8 mouse cellular contexts compared by ENCODE assay signal in genomic region chr4:8238560-8239305, GRCm38 (mm10). TPM values are rescaled to one million over a fixed set of nuclear protein-coding genes. Genes with fewer than 3 reads are reported as not detected.
DNase-seq lines count a peak whose midpoint lies in the region; ATAC-seq and TF ChIP-seq lines count a peak whose summit lies in the region.

TSS of gene Car8 (minus strand) at chr4:8239041.

- peaks cover 3% of the 10 kb centered on the region; the same call in 1 of the 2 replicates for H3K4me1 ChIP-seq in forebrain, embryonic 14.5 days (ENCODE audit: control insufficient read depth, insufficient read depth, low read length)

- 0% methylated on average over 49 of the region's 49 CpGs for WGBS in forebrain, embryonic 14.5 days

- H3K4me3 ChIP-seq in C2C12 (ENCODE audit: insufficient read depth, poor library complexity, severe bottlenecking): peak within 1 kb of the TSS; percentile 61
- peak within 1 kb of the TSS; percentile 53 for H3K4me3 ChIP-seq in forebrain, embryonic 14.5 days (ENCODE audit: low read depth, low read length)

- peak within 1 kb of the TSS; percentile 62 for H3K9ac ChIP-seq in forebrain, embryonic 14.5 days (ENCODE audit: low read length)

- H3K4me2 ChIP-seq in forebrain, embryonic 14.5 days (ENCODE audit: low read length): peak within 1 kb of the TSS; percentile 96

- H3ac ChIP-seq in C2C12 (ENCODE audit: control insufficient read depth, insufficient read length, low read depth): peak within 1 kb of the TSS; percentile 80

- H3K9me3 ChIP-seq in forebrain, embryonic 14.5 days (replicated peaks; ENCODE audit: control insufficient read depth, low read length): no peaks in the 10 kb centered on the region

- peak; percentile 76 for DNase-seq in adrenal gland, adult 2 months
- DNase-seq in forebrain, embryonic 14.5 days (ENCODE audit: low spot score): peak; percentile 70
- peak; percentile 8 to 9 for DNase-seq in layer of hippocampus, postnatal 36 days
- DNase-seq in lung, postnatal 36 days: peak; percentile 51
- DNase-seq in skeletal muscle tissue, adult 2 months (ENCODE audit: low read depth, low spot score): peak; percentile 15
- no peak for DNase-seq in spleen, adult 12 weeks (ENCODE audit: low spot score)

- ATAC-seq in forebrain, embryonic 14.5 days: peak; percentile 95
- peak; percentile 53 to 69; a peak in 3 of 4 replicates for ATAC-seq in hematopoietic stem cell, adult 5-6 weeks (replicated peaks in 1 of 2; ENCODE audit: insufficient read depth in 1 of 2, low FRiP score in 2 of 2, low TSS enrichment in 1 of 2, low read depth in 1 of 2, poor library complexity in 2 of 2, severe bottlenecking in 2 of 2)

- peaks cover 45% of the 10 kb centered on the region for H3K79me2 ChIP-seq in C2C12 (ENCODE audit: control insufficient read depth, insufficient read depth)

- TF ChIP-seq CTCF in C2C12 (IDR thresholded peaks at IDR 0.05; ENCODE audit: control insufficient read depth, insufficient read depth, insufficient read length): no peak

- peaks cover 32% of the 10 kb centered on the region for H3K36me3 ChIP-seq in C2C12 (ENCODE audit: control insufficient read depth, insufficient read depth)
- no peaks in the 10 kb centered on the region for H3K36me3 ChIP-seq in forebrain, embryonic 14.5 days (ENCODE audit: control insufficient read depth, insufficient read depth, low read length)

- H3K27ac ChIP-seq in forebrain, embryonic 14.5 days (ENCODE audit: low read depth, low read length): no peak within 1 kb of the TSS

- H3K27me3 ChIP-seq in C2C12 (ENCODE audit: control insufficient read depth, insufficient read depth, insufficient read length): no peaks in the 10 kb centered on the region
- H3K27me3 ChIP-seq in forebrain, embryonic 14.5 days (replicated peaks; ENCODE audit: control insufficient read depth, insufficient read depth, low read length): no peaks in the 10 kb centered on the region

- H3K79me3 ChIP-seq in C2C12 (ENCODE audit: low read depth): peaks cover 32% of the 10 kb centered on the region

TF ChIP-seq in C2C12, 6 proteins besides CTCF, POLR2A, EP300 and RAD21:
- TF ChIP-seq MYOG (IDR thresholded peaks at IDR 0.05; ENCODE audit: control insufficient read depth, extremely low read depth, insufficient read length): no peak
- TF ChIP-seq FOSL1 (IDR thresholded peaks at IDR 0.05; ENCODE audit: insufficient read depth, low read length, poor library complexity, severe bottlenecking): no peak
- no peak for TF ChIP-seq MYOD1 (IDR thresholded peaks at IDR 0.05; ENCODE audit: control insufficient read depth, insufficient read length, low read depth)
- TF ChIP-seq MAX (IDR thresholded peaks at IDR 0.05): no peak
- no peak for TF ChIP-seq CEBPB (IDR thresholded peaks at IDR 0.05; ENCODE audit: low read depth)
- TF ChIP-seq USF1 (IDR thresholded peaks at IDR 0.05; ENCODE audit: low read depth): no peak

RNA-seq across cellular contexts. Expression of gene Car8, which starts in this region (rescaled TPM):
- polyA plus RNA-seq in C2C12 (2012; fragmentation: generic; extraction: Trizol): 36.3 TPM
- 10 to 100 TPM in 1 of 2 experiments, 1 to 10 TPM in 1; 4.7 to 30.0 TPM for total RNA-seq in adrenal gland, adult 2 months (2021)
- polyA plus RNA-seq in adrenal gland, adult 2 months (2012; rRNA removed): 1.9 and 2.5 TPM in 2 replicates
- 2.8 and 4.1 TPM in 2 replicates for polyA plus RNA-seq in forebrain, embryonic 14.5 days (2014; fragmentation: Nextera tagmentation; extraction: Ambion mirVana)
- total RNA-seq in hematopoietic stem cell, adult 5-6 weeks (2017): 0.25 TPM in 1 of 2 replicates, not detected in the other
- total RNA-seq in layer of hippocampus, postnatal 36 days (2021): 1 to 10 TPM; 3.1 TPM

Comparison
In these comparisons a context has a peak if more than half of its experiments do, and no peak if none do; other contexts are left out.
1. Peak in ATAC-seq in hematopoietic stem cell, adult 5-6 weeks; RNA of the gene not detected or under 1 TPM.